Mouse (Mus musculus) heart, adult 8-10 months (tissue): ENCODE results near the gene Apip. TPM values are rescaled to one million over a fixed set of nuclear protein-coding genes. Genes with fewer than 3 reads are reported as not detected.

ENCODE experiments used
- DNase-seq: peaks from one replicate; pipeline ENCODE4 v3.0.0; 2022; ENCODE audit warnings: low spot score
- total RNA-seq, 4 experiments: library from RNA; stranded (reverse); gene quantifications; 2 replicates each; pipeline ENCODE4 v1.2.4; 2022

The Apip gene
- total RNA-seq, 4 experiments from 2014 or later, result 70.1 to 93.5 (median 79.8) TPM

DNA sequence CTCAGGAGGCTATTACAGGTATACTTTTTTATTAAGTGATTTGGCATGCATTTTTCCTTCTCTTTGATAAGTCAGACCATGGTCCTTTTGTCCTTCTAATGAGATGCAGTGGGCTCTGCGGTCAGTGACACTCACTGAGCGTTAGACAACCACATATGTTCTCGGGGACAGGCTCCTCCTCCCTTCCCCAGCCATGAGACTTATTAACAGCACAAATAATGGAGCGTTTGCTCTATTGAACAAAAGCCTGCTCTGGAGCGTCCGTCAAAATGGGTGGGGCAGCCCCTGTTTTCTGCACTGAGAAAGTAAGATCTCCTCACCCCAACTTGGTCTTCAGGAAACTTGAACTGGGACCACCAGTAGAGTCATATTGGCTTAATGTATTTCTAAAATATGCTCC lies 16.0 kb downstream of the Apip start:
- DNase-seq, result no peak

DNA sequence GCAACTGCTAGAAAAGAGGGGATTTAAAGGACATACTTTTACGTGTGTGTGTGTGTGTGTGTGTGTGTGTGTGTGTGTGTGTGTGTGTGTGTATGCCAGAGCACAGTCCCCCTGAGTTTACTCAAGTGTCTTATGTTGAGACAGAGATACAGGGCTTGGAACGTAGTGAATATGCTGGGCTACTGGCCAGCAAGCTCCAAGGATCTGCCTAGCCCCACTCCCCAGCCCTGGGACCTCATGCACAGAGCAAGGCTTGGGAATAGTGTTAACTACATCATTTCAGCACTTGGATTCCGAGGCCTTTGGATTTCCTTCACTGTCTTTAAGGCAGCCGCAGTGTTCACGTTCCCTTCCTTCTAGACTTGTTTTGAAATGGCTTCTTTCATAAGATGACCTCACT lies 29.1 kb downstream of the Apip start:
- DNase-seq, result no peak

DNA sequence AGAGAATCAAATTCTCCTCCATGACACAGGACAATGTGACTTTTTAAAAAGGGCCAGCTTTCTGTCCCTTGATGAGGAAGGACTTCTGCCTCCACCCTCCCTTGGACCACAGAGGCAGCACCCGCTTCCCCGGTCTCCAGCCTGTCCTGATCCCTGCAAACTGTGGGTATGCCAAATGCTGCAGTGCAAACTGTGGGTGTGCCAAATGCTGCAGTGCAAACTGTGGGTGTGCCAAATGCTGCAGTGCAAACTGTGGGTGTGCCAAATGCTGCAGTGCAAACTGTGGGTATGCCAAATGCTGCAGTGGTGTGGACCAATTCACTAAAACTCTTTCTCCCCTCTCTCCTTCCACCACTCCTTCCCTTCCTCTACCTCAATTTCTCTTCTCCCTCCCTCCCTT lies 32.7 kb downstream of the Apip start:
- no peak for DNase-seq

DNA sequence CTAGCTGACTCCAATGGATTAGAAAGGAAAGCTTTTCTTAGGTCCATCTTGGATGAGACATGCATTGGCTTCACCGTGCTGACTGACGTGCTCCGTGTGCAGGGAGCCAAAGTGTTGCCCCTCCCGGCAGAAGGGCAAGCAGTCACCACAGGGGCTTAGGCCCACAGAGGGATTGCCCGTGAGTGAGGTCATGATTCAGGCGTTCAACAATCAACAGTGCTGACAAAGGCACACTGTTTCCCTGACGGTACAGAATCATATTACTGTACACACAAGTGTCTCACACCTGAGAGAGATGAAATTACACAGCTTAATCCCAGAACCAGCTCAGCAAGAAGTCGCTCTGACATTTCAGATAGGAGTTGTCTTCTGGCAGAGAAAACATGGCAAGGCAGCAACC lies 38.2 kb downstream of the Apip start:
- DNase-seq, result no peak

DNA sequence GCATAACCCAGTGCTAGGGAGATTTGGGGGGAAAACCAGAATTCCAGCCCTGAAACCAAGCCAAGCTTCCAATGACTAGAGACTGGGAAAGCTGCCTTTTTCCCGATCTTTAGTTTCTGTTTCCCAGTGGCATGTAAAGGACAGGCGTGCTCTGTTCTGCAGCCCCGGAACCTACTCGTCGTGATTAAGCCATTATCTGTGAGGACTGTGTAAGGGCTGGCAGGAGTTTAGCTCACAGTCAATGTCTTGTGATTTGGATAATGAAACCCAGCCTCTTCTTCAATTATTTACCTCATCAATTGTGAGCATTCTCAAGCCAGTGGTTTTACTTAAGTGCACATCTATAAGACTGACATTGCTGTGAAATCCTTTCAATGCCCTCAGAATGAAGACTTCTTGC lies 43.7 kb downstream of the Apip start:
- no peak for DNase-seq

DNA sequence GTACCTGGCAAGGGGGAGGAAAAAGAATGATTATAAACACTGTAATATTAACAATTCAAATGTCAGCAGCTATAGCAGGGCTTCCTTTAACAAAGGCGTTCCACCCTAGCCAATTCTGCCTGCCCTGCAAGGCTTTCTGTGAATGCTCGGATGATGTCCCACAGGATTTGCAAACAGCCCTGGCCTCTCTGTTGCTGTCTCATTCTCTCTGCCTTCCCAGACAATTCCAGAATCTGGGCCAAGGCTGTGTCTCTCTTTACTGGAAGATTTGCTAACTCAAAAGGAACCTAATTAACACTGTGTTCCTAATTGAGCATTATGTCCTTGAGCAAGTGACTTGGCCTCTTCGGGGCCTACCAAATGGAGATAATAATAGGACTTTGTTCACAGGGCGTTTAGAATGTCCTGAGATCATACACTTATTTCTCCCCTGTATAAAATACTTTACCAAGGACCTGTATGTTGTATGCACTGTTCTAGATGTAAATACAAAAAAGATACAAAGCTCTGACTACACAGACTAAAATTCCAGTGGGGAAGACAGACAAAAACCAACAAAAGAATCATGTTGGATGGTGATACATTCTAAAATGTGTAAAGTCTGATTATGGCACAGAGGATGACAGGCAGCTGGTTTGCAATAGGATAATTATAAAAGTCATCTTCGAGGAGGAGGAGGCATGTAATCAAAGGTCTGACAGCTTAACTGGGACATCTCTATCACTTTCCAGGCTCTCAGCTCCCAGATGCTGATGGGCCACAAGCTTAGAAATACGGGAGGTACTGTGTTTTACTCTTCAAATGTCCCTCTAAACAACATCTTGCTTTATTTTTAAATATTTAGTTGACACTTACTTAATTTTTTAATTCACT lies 45.1 kb downstream of the Apip start:
- no peak for DNase-seq

DNA sequence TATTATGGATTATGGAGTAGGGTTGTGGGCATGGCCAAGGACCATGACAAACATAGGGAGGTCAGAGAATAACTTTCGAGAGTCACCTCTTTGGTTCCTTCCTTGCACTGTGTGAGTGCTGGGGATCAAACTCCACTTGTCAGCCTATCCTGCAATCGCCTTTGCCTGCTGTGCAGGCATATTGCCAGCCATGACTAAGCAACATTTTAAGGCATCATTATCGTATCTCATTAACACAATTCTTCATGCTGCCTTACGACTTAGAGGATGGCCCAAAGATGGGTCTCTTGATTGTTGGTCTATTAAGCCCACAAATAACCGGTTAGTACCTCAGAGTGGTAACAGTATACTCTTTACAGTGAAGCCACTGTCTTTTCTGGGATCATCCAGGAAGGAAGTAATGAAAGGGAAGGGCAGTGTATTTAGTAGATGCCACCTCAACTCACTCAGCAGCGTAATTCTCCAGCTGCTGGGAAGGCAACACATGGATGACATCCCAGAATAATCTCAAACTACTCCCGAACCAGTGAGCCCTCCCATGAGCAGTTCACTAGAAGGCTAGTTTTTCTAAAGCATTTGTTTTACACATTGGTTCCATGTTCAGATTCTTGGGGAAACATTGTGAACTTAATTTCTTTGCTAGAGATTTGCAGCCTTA lies 45.9 kb downstream of the Apip start:
- DNase-seq, result no peak

DNA sequence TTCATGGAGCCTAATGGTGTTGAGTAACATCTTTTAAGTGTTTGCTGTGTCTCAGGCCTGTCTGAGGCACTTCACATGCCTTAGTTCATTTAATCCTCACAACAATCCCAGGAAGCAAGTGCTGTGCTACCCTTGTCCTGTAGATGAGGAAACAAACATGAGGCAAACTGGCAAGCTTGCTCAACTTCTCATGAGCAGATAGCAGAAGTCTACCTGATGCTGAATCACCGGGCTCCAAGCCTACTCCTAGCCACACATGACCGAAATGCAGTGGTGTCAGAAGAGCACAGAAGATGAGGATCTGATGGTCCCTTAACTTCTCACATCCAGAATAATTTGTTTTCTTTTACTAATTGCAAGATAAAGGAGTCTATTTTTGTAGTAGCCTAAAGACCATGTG lies 56.2 kb downstream of the Apip start:
- DNase-seq, result no peak

DNA sequence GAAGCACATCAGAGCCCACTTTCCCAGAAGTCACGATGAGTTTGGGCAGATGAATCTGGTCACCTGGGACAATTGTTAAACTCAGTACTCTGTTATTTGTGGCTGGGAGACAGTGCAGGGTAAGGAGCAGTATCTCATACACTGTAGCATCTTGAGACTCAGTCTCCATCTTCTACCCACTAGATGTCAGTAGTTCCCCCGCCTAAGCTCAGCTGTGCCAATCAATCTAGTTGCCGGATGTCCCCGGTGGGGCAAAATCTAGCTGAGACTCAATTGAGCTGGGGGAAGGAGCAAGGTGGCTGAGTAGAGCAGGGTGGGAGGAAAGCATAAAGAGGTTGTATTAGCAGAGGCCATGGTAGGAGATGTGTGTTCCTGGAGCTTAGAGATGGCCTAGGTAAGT lies 57.7 kb downstream of the Apip start:
- no peak for DNase-seq

DNA sequence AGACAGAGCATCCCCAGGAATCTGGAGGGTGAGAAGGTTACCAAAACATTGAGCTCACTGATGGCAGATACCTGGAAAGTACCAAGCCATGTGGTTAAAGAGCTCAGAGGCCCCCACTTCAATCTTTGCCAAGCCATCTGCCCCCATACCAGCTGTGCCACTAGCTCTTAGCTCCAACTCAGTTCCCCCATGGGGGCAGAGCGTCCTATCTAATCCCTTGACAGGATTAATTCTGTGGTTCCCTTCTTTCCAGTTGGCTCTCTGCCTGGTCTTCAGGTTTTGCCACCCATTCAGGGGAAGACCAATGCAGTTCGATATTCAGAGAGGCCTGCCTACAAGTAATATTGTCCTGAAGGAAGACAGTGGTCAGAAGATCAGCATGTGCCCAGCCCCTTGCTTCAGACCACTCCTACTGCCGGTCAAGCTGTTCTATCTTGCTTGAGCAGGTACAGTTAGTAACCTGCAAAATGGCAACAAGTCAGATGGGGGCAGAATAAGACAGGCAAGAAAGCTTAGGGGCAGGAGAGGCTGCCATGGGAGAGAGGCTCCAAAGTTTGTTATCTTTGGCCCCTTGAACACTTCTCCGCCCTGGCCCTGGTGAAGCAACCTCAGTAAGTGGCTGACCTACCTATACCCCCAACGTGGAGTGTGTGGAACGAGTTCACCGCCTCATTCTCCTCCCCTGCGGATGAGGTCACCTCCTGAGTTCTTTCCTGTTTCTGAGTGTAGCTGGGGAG lies 65.2 kb downstream of the Apip start:
- DNase-seq, result no peak

Other genes starting within 250 kb of the Apip start
- gene Cd44, start 172.0 kb upstream of the Apip start, total RNA-seq, result 1 to 10 TPM; 5.6 to 9.5 (median 6.8) TPM
- gene Pdhx, start 162 bp upstream of the Apip start, total RNA-seq, result 100 to 1,000 TPM; 143 to 179 (median 163) TPM
- under 1 TPM in 1 of 4 experiments, not detected in 3; 0.09 TPM for gene Ehf, start 229.6 kb downstream of the Apip start, total RNA-seq